Mouse (Mus musculus) left cerebral cortex, adult 2 months (tissue): ENCODE results near the gene Rab31. TPM values are rescaled to one million over a fixed set of nuclear protein-coding genes. Genes with fewer than 3 reads are reported as not detected.
A peak's percentile ranks its signal among the peaks of the same experiment; 100 is the strongest.

Experiments
- DNase-seq, 2 experiments: peaks; one replicate each; pipeline ENCODE4 v3.0.0; 2021 to 2022; ENCODE audit warnings: low spot score in 2 of 2, mixed read lengths in 1 of 2; ENCODE audit errors: extremely low spot score in 1 of 2
- H3K27ac ChIP-seq: fragments of 200-600 bp; 2 replicates; pipeline ENCODE4 v1.8.1; 2022
- H3K4me3 ChIP-seq: fragments of 200-600 bp; 2 replicates; pipeline ENCODE4 v1.8.1; 2022
- CTCF ChIP-seq: fragments of 200-600 bp; IDR thresholded peaks from 2 replicates; pipeline ENCODE4 v1.8.1; 2022; ENCODE audit warnings: antibody characterized with exemption, mild to moderate bottlenecking, moderate library complexity
- intact Hi-C: fragments of 180-260 bp; cut with DNase I; formaldehyde crosslinking; loops from one replicate; pipeline ENCODE4 v1.15.1; 2025
- total RNA-seq, 2 experiments: library from RNA; stranded (reverse); gene quantifications; 2 replicates each; pipeline ENCODE4 v1.2.3; 2021

Rab31 gene
- total RNA-seq, 2 experiments from 2014 or later: 53.6 to 54.7 TPM

- intact Hi-C loops: no loop called here
- Histone ChIP-seq H3K27ac (no peak overlapping the region), H3K4me3 (no peak overlapping the region)
- no peak for TF ChIP-seq CTCF
- no peak for DNase-seq
Measured at GRCm38 (mm10) chr17:65714060-65714459, 58.5 kb downstream of the Rab31 start.

GRCm38 (mm10) chr17:65712861-65713535 lies 59.6 kb downstream of the Rab31 start:
- TF ChIP-seq CTCF: no peak
- no peak overlapping the region for H3K4me3 ChIP-seq
- DNase-seq: no peak
- intact Hi-C loops: no loop called here
- 0 out of 2 replicates have a peak overlapping the region, but pooled peaks have one; percentile 11 for H3K27ac ChIP-seq

GRCm38 (mm10) chr17:65711779-65712178 lies 60.8 kb downstream of the Rab31 start:
- H3K4me3 ChIP-seq: no peak overlapping the region
- DNase-seq: no peak
- TF ChIP-seq CTCF: no peak
- H3K27ac ChIP-seq: no peak overlapping the region
- intact Hi-C loops: no loop called here

- H3K27ac ChIP-seq: no peak overlapping the region
- no peak for DNase-seq
- intact Hi-C loops: no loop called here
- no peak for TF ChIP-seq CTCF
- no peak overlapping the region for H3K4me3 ChIP-seq
Measured at GRCm38 (mm10) chr17:65710576-65710975, 62.0 kb downstream of the Rab31 start.

- peak; percentile 59 to 68 for DNase-seq
- no peak overlapping the region for H3K4me3 ChIP-seq
- intact Hi-C loops: loop anchor here (5.0 kb wide), 2 partner anchors 66 to 131 kb away; partner anchors contain the start of gene Rab31
Measured at GRCm38 (mm10) chr17:65706220-65706619, 66.3 kb downstream of the Rab31 start.

GRCm38 (mm10) chr17:65703527-65704391 lies 68.8 kb downstream of the Rab31 start:
- H3K4me3 ChIP-seq: no peak overlapping the region
- DNase-seq: no peak
- TF ChIP-seq CTCF: no peak
- intact Hi-C loops: loop anchor here (5.0 kb wide), 1 partner anchor 91 kb away; the partner anchor contains the start of gene Vapa
- no peak overlapping the region for H3K27ac ChIP-seq

More at GRCm38 (mm10) chr17:65706220-65706619, 66.3 kb downstream of the Rab31 start:
- no peak overlapping the region for H3K27ac ChIP-seq
- TF ChIP-seq CTCF: peak; percentile 76

GRCm38 (mm10) chr17:65701797-65702566 lies 70.6 kb downstream of the Rab31 start:
- Histone ChIP-seq H3K4me3 (no peak overlapping the region), H3K27ac (peak overlapping the region; percentile 69)
- no peak for TF ChIP-seq CTCF
- peak in 1 of 2 experiments; percentile 60 for DNase-seq
- intact Hi-C loops: loop anchor here (5.0 kb wide), 1 partner anchor 90 kb away; the partner anchor contains the start of gene Vapa

GRCm38 (mm10) chr17:65701356-65701755 lies 71.2 kb downstream of the Rab31 start:
- intact Hi-C loops: loop anchor here (5.0 kb wide), 1 partner anchor 89 kb away; the partner anchor contains the start of gene Vapa
- no peak overlapping the region for H3K4me3 ChIP-seq
- no peak for TF ChIP-seq CTCF
- peak overlapping the region; percentile 34; the same call in 1 of the 2 replicates for H3K27ac ChIP-seq
- no peak for DNase-seq

- no peak for TF ChIP-seq CTCF
- no peak overlapping the region for H3K27ac ChIP-seq
Measured at GRCm38 (mm10) chr17:65700060-65700459, 72.5 kb downstream of the Rab31 start.

GRCm38 (mm10) chr17:65697791-65698463 lies 74.6 kb downstream of the Rab31 start:
- H3K4me3 ChIP-seq: no peak overlapping the region
- H3K27ac ChIP-seq: no peak overlapping the region
- TF ChIP-seq CTCF: no peak
- intact Hi-C loops: no loop called here
- DNase-seq: no peak

More at GRCm38 (mm10) chr17:65700060-65700459, 72.5 kb downstream of the Rab31 start:
- no peak overlapping the region for H3K4me3 ChIP-seq
- intact Hi-C loops: loop anchor here (5.0 kb wide), 1 partner anchor 88 kb away; the partner anchor contains the start of gene Vapa
- DNase-seq: no peak

- Histone ChIP-seq H3K27ac (no peak overlapping the region), H3K4me3 (no peak overlapping the region)
- TF ChIP-seq CTCF: no peak
- DNase-seq: no peak
- intact Hi-C loops: no loop called here
Measured at GRCm38 (mm10) chr17:65696939-65697338, 75.6 kb downstream of the Rab31 start.
